Mouse (Mus musculus): ENCODE measurements around the gene A430078G23Rik. TPM values are rescaled to one million over a fixed set of nuclear protein-coding genes. Genes with fewer than 3 reads are reported as not detected.
A peak's percentile ranks its signal among the peaks of the same experiment; 100 is the strongest.

The A430078G23Rik gene
- polyA plus RNA-seq, 1 experiment from 2014 or later, result not detected

DNA sequence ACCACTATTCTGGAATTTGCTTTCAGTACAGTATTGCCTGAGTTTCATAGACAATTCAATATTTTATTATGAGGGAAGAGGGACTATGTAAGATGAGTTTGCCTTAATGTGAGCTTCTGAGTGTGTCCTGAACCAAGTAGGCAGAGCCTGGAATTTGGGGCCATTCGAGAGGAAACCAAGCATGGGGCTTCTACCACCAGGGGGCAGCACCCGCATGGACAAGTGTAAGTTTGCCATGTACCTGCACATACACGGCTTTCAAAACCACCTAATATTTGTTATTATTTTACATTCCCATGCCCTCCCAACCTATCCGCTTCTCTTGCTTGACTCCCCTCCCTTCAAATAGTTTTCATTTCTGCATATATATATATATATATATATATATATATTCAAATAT, 4.8 kb downstream of the A430078G23Rik start:
- H3K4me1 ChIP-seq (ENCODE audit: control insufficient read depth, insufficient read depth, low read length), result no peaks in the 10 kb centered on the region
- no peak overlapping the region for H3K9ac ChIP-seq (replicated peaks; ENCODE audit: low read depth, low read length)
- no peaks in the 10 kb centered on the region for H3K36me3 ChIP-seq (ENCODE audit: control insufficient read depth, insufficient read depth, low read length)
- 8% methylated on average over 4 of the region's 4 CpGs for WGBS
- no peaks in the 10 kb centered on the region for H3K9me3 ChIP-seq (ENCODE audit: control insufficient read depth, low read length)
- H3K27ac ChIP-seq (ENCODE audit: low read depth, low read length), result no peak overlapping the region
- H3K4me3 ChIP-seq (ENCODE audit: low read depth, low read length), result no peak overlapping the region
- peak; percentile 58 for ATAC-seq (ENCODE audit: low read depth)
- no peaks in the 10 kb centered on the region for H3K27me3 ChIP-seq (ENCODE audit: control insufficient read depth, insufficient read depth, low read length)
- H3K4me2 ChIP-seq (ENCODE audit: low read depth, low read length), result no peak overlapping the region

DNA sequence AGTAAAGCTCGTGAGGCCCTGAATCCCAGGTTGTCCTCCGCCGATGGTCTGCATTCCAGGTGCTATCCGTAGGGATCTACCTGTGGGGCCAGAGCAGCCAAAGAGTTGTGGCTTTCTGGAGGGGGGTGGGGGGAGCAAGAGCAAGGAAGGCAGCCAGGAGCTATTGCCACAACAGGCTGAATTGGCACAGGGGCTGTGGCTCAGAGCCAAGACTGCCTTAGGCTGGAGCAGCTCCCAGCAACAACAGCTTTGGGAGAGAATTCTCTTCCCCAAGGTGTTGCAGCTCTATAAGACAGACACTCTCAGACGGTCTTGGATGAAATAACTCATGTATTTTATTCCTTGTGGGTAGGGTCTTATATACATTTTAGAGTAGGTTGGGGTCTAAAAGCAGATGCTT, 13.9 kb downstream of the A430078G23Rik start:
- no peak for ATAC-seq (ENCODE audit: low read depth)
- Histone ChIP-seq H3K9ac (replicated peaks; ENCODE audit: low read depth, low read length) (no peak overlapping the region), H3K27ac (ENCODE audit: low read depth, low read length) (no peak overlapping the region), H3K36me3 (ENCODE audit: control insufficient read depth, insufficient read depth, low read length) (no peaks in the 10 kb centered on the region), H3K4me2 (ENCODE audit: low read depth, low read length) (no peak overlapping the region), H3K4me3 (ENCODE audit: low read depth, low read length) (no peak overlapping the region), H3K4me1 (ENCODE audit: control insufficient read depth, insufficient read depth, low read length) (no peaks in the 10 kb centered on the region), H3K27me3 (ENCODE audit: control insufficient read depth, insufficient read depth, low read length) (no peaks in the 10 kb centered on the region), H3K9me3 (ENCODE audit: control insufficient read depth, low read length) (no peaks in the 10 kb centered on the region)
- WGBS, result 82% methylated on average over 5 of the region's 5 CpGs

- no peaks in the 10 kb centered on the region for H3K27me3 ChIP-seq (ENCODE audit: control insufficient read depth, insufficient read depth, low read length)
- no peak overlapping the region for H3K4me3 ChIP-seq (ENCODE audit: low read depth, low read length)
- no peaks in the 10 kb centered on the region for H3K9me3 ChIP-seq (ENCODE audit: control insufficient read depth, low read length)
- no peak overlapping the region for H3K27ac ChIP-seq (ENCODE audit: low read depth, low read length)
- no peaks in the 10 kb centered on the region for H3K36me3 ChIP-seq (ENCODE audit: control insufficient read depth, insufficient read depth, low read length)
- H3K9ac ChIP-seq (replicated peaks; ENCODE audit: low read depth, low read length), result no peak overlapping the region
- H3K4me1 ChIP-seq (ENCODE audit: control insufficient read depth, insufficient read depth, low read length), result no peaks in the 10 kb centered on the region
- WGBS, result 84% methylated on average over 1 of the region's 1 CpGs
- no peak overlapping the region for H3K4me2 ChIP-seq (ENCODE audit: low read depth, low read length)
- ATAC-seq (ENCODE audit: low read depth), result no peak
These were observed 14.9 kb downstream of the A430078G23Rik start for GRCm38 (mm10) chr8:3368091-3368490.

DNA sequence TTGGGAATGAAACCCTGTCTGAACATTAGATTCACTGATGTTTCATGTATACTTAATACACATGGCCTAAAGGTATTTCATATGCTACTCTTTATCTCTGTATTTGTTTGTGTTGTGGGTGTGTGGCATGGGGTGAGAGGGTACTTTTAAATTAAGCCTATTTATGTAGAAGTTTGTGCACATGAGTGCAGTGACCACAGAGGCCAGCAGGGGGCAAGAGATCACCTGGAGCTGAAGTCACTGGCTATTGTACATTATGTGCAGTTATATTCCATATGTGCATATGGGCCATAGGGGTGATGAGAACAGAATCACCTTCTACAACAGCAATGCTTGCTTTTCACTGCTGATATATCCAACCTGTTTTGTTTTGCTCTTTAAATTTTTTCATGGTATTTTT, 22.5 kb downstream of the A430078G23Rik start:
- Histone ChIP-seq H3K9ac (replicated peaks; ENCODE audit: low read depth, low read length) (no peak overlapping the region), H3K4me1 (ENCODE audit: control insufficient read depth, insufficient read depth, low read length) (no peaks in the 10 kb centered on the region), H3K36me3 (ENCODE audit: control insufficient read depth, insufficient read depth, low read length) (no peaks in the 10 kb centered on the region), H3K27ac (ENCODE audit: low read depth, low read length) (no peak overlapping the region), H3K9me3 (ENCODE audit: control insufficient read depth, low read length) (no peaks in the 10 kb centered on the region), H3K4me2 (ENCODE audit: low read depth, low read length) (no peak overlapping the region), H3K4me3 (ENCODE audit: low read depth, low read length) (no peak overlapping the region), H3K27me3 (ENCODE audit: control insufficient read depth, insufficient read depth, low read length) (no peaks in the 10 kb centered on the region)
- no peak for ATAC-seq (ENCODE audit: low read depth)

DNA sequence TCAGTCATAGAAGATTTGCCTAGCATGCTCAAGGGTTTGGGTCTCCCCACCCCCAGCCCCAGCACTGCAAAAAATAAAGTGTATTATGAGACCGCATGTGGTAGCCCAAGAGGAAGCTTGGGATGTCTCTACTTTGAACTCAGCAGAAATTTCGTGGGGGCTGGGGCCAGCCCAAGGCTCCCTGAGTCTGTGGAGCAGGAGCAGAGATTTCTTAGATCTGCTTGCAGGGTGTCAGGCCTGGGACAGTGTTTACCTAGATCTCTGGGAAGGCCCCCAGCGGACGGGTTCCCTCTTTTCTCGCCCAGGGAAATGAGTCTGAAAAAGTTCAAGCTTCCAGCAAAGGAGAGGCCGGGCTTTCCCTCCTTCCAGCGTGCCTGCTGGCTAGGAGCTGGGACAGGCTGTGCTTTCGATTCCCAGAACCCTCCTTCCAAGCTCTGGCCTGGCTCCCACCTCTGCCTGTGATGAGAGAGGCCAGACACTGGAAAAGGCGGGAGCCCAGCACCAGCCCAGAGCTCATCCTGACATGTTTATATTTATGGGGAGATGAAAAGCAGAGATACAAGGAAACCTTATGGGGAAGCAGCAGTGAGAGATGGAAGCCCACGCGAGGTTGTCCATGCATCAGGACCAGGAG, 23.5 kb downstream of the A430078G23Rik start:
- no peak for ATAC-seq (ENCODE audit: low read depth)
- Histone ChIP-seq H3K27ac (ENCODE audit: low read depth, low read length) (no peak overlapping the region), H3K36me3 (ENCODE audit: control insufficient read depth, insufficient read depth, low read length) (no peaks in the 10 kb centered on the region), H3K4me3 (ENCODE audit: low read depth, low read length) (no peak overlapping the region), H3K9ac (replicated peaks; ENCODE audit: low read depth, low read length) (no peak overlapping the region), H3K4me2 (ENCODE audit: low read depth, low read length) (no peak overlapping the region), H3K4me1 (ENCODE audit: control insufficient read depth, insufficient read depth, low read length) (no peaks in the 10 kb centered on the region), H3K27me3 (ENCODE audit: control insufficient read depth, insufficient read depth, low read length) (no peaks in the 10 kb centered on the region), H3K9me3 (ENCODE audit: control insufficient read depth, low read length) (no peaks in the 10 kb centered on the region)
- WGBS, result 71% methylated on average over 11 of the region's 11 CpGs

DNA sequence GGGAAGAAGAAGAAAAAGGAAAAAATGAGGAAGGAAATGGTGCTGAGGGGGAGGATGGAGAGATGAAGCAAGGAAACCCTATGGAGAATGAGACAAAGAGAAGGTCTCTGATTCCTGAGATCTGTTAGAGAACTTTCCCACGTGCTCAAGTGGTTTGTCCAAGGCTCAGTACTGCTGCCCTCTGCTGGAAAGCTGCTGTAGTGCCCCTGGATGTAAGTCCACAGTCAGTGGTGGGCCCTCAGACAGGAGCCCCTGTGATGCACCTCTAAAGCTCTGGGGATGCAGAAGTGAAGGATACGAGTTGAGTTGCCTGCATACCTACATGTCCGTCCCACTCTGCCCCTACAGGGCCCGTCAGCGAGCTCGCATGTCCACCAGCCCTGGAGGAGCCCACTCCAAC, 34.1 kb downstream of the A430078G23Rik start:
- WGBS, result 36% methylated on average over 6 of the region's 6 CpGs
- H3K36me3 ChIP-seq (ENCODE audit: control insufficient read depth, insufficient read depth, low read length), result no peaks in the 10 kb centered on the region
- no peak overlapping the region for H3K27ac ChIP-seq (ENCODE audit: low read depth, low read length)
- no peaks in the 10 kb centered on the region for H3K4me1 ChIP-seq (ENCODE audit: control insufficient read depth, insufficient read depth, low read length)
- no peak overlapping the region for H3K9ac ChIP-seq (replicated peaks; ENCODE audit: low read depth, low read length)
- H3K4me3 ChIP-seq (ENCODE audit: low read depth, low read length), result no peak overlapping the region
- ATAC-seq (ENCODE audit: low read depth), result peak; percentile 29; the same call in 1 of the 2 replicates
- no peaks in the 10 kb centered on the region for H3K27me3 ChIP-seq (ENCODE audit: control insufficient read depth, insufficient read depth, low read length)
- no peak overlapping the region for H3K4me2 ChIP-seq (ENCODE audit: low read depth, low read length)
- H3K9me3 ChIP-seq (ENCODE audit: control insufficient read depth, low read length), result no peaks in the 10 kb centered on the region

DNA sequence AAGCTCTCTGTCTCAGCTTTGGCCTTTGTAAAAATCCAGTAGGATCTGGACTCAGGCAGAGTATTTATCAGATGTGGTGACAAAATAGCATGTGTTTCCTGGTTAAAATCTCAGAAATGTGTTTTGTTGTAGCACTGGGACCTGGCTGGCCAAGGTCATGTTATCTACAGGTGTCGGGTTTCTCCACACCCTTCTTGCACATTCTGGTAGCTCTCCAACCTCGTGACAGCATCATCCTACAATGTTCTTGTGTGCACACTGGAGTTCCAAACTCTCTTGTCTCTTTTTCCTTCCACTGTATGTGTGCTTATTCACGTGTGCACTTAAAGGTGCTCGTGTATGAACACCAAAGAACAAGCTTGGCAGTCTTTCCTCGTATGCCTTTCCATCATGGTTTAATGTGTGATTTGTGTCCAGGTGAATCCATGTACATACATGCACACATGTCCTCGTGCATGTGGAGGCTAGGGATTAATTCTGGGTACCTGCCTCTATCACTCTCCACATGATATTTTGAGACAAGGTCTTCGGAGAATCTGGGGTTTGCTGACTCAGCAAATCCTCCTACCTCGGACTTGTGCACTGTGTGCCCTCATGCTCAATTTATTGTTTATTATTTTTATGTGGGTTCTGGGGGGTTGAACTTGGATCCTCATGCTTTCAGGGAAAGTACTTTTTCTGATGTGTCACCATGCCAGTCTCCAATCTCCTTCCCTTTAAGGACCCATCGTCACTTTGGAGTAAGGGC, 35.5 kb downstream of the A430078G23Rik start:
- no peaks in the 10 kb centered on the region for H3K9me3 ChIP-seq (ENCODE audit: control insufficient read depth, low read length)
- no peak overlapping the region for H3K27ac ChIP-seq (ENCODE audit: low read depth, low read length)
- H3K9ac ChIP-seq (replicated peaks; ENCODE audit: low read depth, low read length), result no peak overlapping the region
- H3K27me3 ChIP-seq (ENCODE audit: control insufficient read depth, insufficient read depth, low read length), result no peaks in the 10 kb centered on the region
- H3K4me1 ChIP-seq (ENCODE audit: control insufficient read depth, insufficient read depth, low read length), result peaks cover 4% of the 10 kb centered on the region; the same call in 1 of the 2 replicates
- no peak overlapping the region for H3K4me3 ChIP-seq (ENCODE audit: low read depth, low read length)
- WGBS, result 77% methylated on average over 9 of the region's 9 CpGs
- no peaks in the 10 kb centered on the region for H3K36me3 ChIP-seq (ENCODE audit: control insufficient read depth, insufficient read depth, low read length)
- H3K4me2 ChIP-seq (ENCODE audit: low read depth, low read length), result no peak overlapping the region
- ATAC-seq (ENCODE audit: low read depth), result no peak

DNA sequence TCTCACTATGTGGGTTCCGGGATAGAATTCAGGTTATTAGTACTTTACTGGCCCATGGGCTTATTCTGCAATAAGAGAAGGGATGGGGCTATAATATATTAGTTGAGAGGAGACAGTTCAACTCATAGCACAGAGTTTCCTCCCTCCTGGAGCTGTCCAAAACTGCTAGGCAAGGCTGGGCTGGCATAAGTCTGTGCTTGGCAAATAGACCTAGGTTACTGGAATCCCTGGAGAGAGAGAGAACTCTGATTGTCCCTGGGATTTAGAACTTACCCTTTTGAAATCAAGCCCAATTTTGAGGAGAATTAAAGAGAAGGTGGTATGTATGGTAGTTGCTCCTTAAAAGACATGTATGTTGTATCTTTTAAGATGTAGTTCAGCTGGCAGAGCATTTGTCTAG, 36.3 kb downstream of the A430078G23Rik start:
- no peak overlapping the region for H3K9ac ChIP-seq (replicated peaks; ENCODE audit: low read depth, low read length)
- no peak overlapping the region for H3K4me2 ChIP-seq (ENCODE audit: low read depth, low read length)
- no peak overlapping the region for H3K4me3 ChIP-seq (ENCODE audit: low read depth, low read length)
- peaks cover 8% of the 10 kb centered on the region; the same call in 1 of the 2 replicates for H3K4me1 ChIP-seq (ENCODE audit: control insufficient read depth, insufficient read depth, low read length)
- no peak for ATAC-seq (ENCODE audit: low read depth)
- no peak overlapping the region for H3K27ac ChIP-seq (ENCODE audit: low read depth, low read length)
- H3K27me3 ChIP-seq (ENCODE audit: control insufficient read depth, insufficient read depth, low read length), result no peaks in the 10 kb centered on the region
- WGBS, result 89% methylated on average over 1 of the region's 1 CpGs
- H3K36me3 ChIP-seq (ENCODE audit: control insufficient read depth, insufficient read depth, low read length), result no peaks in the 10 kb centered on the region
- no peaks in the 10 kb centered on the region for H3K9me3 ChIP-seq (ENCODE audit: control insufficient read depth, low read length)

GRCm38 (mm10) chr8:3392293-3392692, 39.1 kb downstream of the A430078G23Rik start:
- Histone ChIP-seq H3K36me3 (ENCODE audit: control insufficient read depth, insufficient read depth, low read length) (no peaks in the 10 kb centered on the region), H3K4me1 (ENCODE audit: control insufficient read depth, insufficient read depth, low read length) (peaks cover 11% of the 10 kb centered on the region; the same call in 1 of the 2 replicates), H3K4me2 (ENCODE audit: low read depth, low read length) (peak overlapping the region; percentile 61), H3K9ac (replicated peaks; ENCODE audit: low read depth, low read length) (peak overlapping the region; percentile 70; the same call in 1 of the 2 replicates), H3K4me3 (ENCODE audit: low read depth, low read length) (peak overlapping the region; percentile 79), H3K27me3 (ENCODE audit: control insufficient read depth, insufficient read depth, low read length) (no peaks in the 10 kb centered on the region), H3K9me3 (ENCODE audit: control insufficient read depth, low read length) (no peaks in the 10 kb centered on the region), H3K27ac (ENCODE audit: low read depth, low read length) (no peak overlapping the region)
- WGBS, result 51% methylated on average over 4 of the region's 4 CpGs
- ATAC-seq (ENCODE audit: low read depth), result no peak

All from neural tube, embryonic 14.5 days (tissue).